Mouse (Mus musculus) lung, postnatal 0 days (tissue): ENCODE measurements at regions not wholly inside any gene's neighbourhood (a gene's known extent, or its start where the extent isn't known, plus 50 kb on each side); places are given as distances from the start of the nearest gene placed in this dataset.

ENCODE experiments used
- ATAC-seq: fragments of 200-750 bp; cut with Nextera tagmentation; 2 replicates; pipeline ENCODE4 v1.8.0; 2017; ENCODE audit warnings: moderate library complexity
- DNase-seq: peaks from one replicate; pipeline ENCODE4 v3.0.0-alpha.2; 2016; ENCODE audit warnings: low spot score
- H3K27ac ChIP-seq: fragments of 300-500 bp; sonication (generic); 2 replicates; pipeline ENCODE4 v1.5.1; 2014; ENCODE audit warnings: antibody characterized with exemption, mild to moderate bottlenecking, low read length, mixed read lengths
- H3K27me3 ChIP-seq: fragments of 300-500 bp; sonication (generic); replicated peaks from 2 replicates; pipeline ENCODE4 v1.6.1; 2014; ENCODE audit warnings: low read length, mixed read lengths; ENCODE audit not compliant: insufficient read depth
- H3K36me3 ChIP-seq: fragments of 300-500 bp; sonication (generic); 2 replicates; pipeline ENCODE4 v1.6.1; 2014; ENCODE audit warnings: low read length, mixed read lengths; ENCODE audit not compliant: insufficient read depth
- H3K4me1 ChIP-seq: fragments of 300-500 bp; sonication (generic); 2 replicates; pipeline ENCODE4 v1.6.1; 2014; ENCODE audit warnings: antibody characterized with exemption, low read depth, low read length, mixed read lengths; ENCODE audit not compliant: insufficient read depth
- H3K4me2 ChIP-seq: fragments of 300-500 bp; sonication (generic); replicated peaks from 2 replicates; pipeline ENCODE4 v1.6.1; 2014; ENCODE audit warnings: low read depth, mild to moderate bottlenecking, low read length, moderate library complexity, mixed read lengths
- H3K4me3 ChIP-seq: fragments of 300-500 bp; sonication (generic); 2 replicates; pipeline ENCODE4 v1.5.1; 2014; ENCODE audit warnings: low read depth, low read length
- H3K9ac ChIP-seq: fragments of 300-500 bp; sonication (generic); replicated peaks from 2 replicates; pipeline ENCODE4 v1.6.1; 2014; ENCODE audit warnings: low read depth, mild to moderate bottlenecking
- H3K9me3 ChIP-seq: fragments of 300-500 bp; sonication (generic); 2 replicates; pipeline ENCODE4 v1.6.1; 2016; ENCODE audit warnings: low read length, mixed read lengths
- CTCF ChIP-seq: IDR thresholded peaks from 2 replicates; pipeline ENCODE4 v1.5.1; 2016; ENCODE audit warnings: antibody characterized with exemption, mild to moderate bottlenecking
- EP300 ChIP-seq: IDR thresholded peaks from 2 replicates; pipeline ENCODE4 v1.6.1; 2016; ENCODE audit warnings: antibody characterized with exemption, mild to moderate bottlenecking, control low read depth
- WGBS: fragments of 180-500 bp; shearing (Covaris S2); extraction: QIAGEN DNeasy Blood & Tissue Kit; methylation state at CpG from one replicate; pipeline ENCODE4 v1.1.7; 2014; 5-methylcytosine and 5-hydroxymethylcytosine counted together

GRCm38 (mm10) chr10:84059646-84060491 lies 337.2 kb downstream of the 1500009L16Rik start:
- Histone ChIP-seq H3K27me3 (no peaks in the 10 kb centered on the region), H3K9me3 (no peaks in the 10 kb centered on the region), H3K36me3 (no peaks in the 10 kb centered on the region), H3K4me3 (no peak overlapping the region), H3K27ac (no peak overlapping the region), H3K4me1 (0 out of 2 replicates have a peak, but pooled peaks cover 7% of the 10 kb centered on the region), H3K9ac (no peak overlapping the region), H3K4me2 (no peak overlapping the region)
- no peak for TF ChIP-seq EP300
- no peak for TF ChIP-seq CTCF
- no peak for ATAC-seq
- WGBS, result 90% methylated on average over 9 of the region's 9 CpGs
- no peak for DNase-seq

GRCm38 (mm10) chr10:84060492-84061218 lies 338.0 kb downstream of the 1500009L16Rik start:
- WGBS, result 5% methylated on average over 7 of the region's 7 CpGs
- H3K36me3 ChIP-seq, result no peaks in the 10 kb centered on the region
- no peak overlapping the region for H3K4me3 ChIP-seq
- DNase-seq, result peak; percentile 87
- H3K4me1 ChIP-seq, result 0 out of 2 replicates have a peak, but pooled peaks cover 7% of the 10 kb centered on the region
- TF ChIP-seq CTCF (0 out of 2 replicates have a peak, but pooled peaks have one; percentile 7), EP300 (peak; percentile 36)
- H3K27ac ChIP-seq, result no peak overlapping the region
- no peak overlapping the region for H3K9ac ChIP-seq
- no peaks in the 10 kb centered on the region for H3K27me3 ChIP-seq
- no peak overlapping the region for H3K4me2 ChIP-seq
- ATAC-seq, result peak; percentile 89
- no peaks in the 10 kb centered on the region for H3K9me3 ChIP-seq

GRCm38 (mm10) chr10:84067052-84067650 lies 344.5 kb downstream of the 1500009L16Rik start:
- H3K27me3 ChIP-seq, result no peaks in the 10 kb centered on the region
- WGBS, result 57% methylated on average over 4 of the region's 4 CpGs
- H3K4me2 ChIP-seq, result no peak overlapping the region
- H3K4me3 ChIP-seq, result no peak overlapping the region
- H3K9me3 ChIP-seq, result no peaks in the 10 kb centered on the region
- no peaks in the 10 kb centered on the region for H3K36me3 ChIP-seq
- DNase-seq (peak; percentile 18), ATAC-seq (no peak)
- H3K9ac ChIP-seq, result no peak overlapping the region
- H3K4me1 ChIP-seq, result no peaks in the 10 kb centered on the region
- TF ChIP-seq EP300 (no peak), CTCF (no peak)
- no peak overlapping the region for H3K27ac ChIP-seq

GRCm38 (mm10) chr10:84069806-84070205 lies 347.1 kb downstream of the 1500009L16Rik start:
- Histone ChIP-seq H3K4me3 (no peak overlapping the region), H3K4me1 (no peaks in the 10 kb centered on the region), H3K9me3 (no peaks in the 10 kb centered on the region), H3K36me3 (no peaks in the 10 kb centered on the region), H3K4me2 (no peak overlapping the region), H3K27ac (no peak overlapping the region), H3K27me3 (no peaks in the 10 kb centered on the region), H3K9ac (no peak overlapping the region)
- WGBS, result 62% methylated on average over 9 of the region's 9 CpGs
- no peak for DNase-seq
- TF ChIP-seq EP300, result no peak
- no peak for TF ChIP-seq CTCF
- ATAC-seq, result no peak

- no peak overlapping the region for H3K27ac ChIP-seq
- H3K4me3 ChIP-seq, result no peak overlapping the region
- no peak for TF ChIP-seq CTCF
- no peak for TF ChIP-seq EP300
- H3K9ac ChIP-seq, result no peak overlapping the region
- no peaks in the 10 kb centered on the region for H3K9me3 ChIP-seq
- DNase-seq, result no peak
- no peak for ATAC-seq
- H3K4me2 ChIP-seq, result no peak overlapping the region
- H3K27me3 ChIP-seq, result no peaks in the 10 kb centered on the region
- no peaks in the 10 kb centered on the region for H3K36me3 ChIP-seq
- H3K4me1 ChIP-seq, result no peaks in the 10 kb centered on the region
- 58% methylated on average over 12 of the region's 12 CpGs for WGBS
Observed at GRCm38 (mm10) chr10:84072866-84073483, 350.3 kb downstream of the 1500009L16Rik start.

GRCm38 (mm10) chr10:84075581-84075980 lies 352.9 kb downstream of the 1500009L16Rik start:
- no peaks in the 10 kb centered on the region for H3K27me3 ChIP-seq
- H3K9me3 ChIP-seq, result no peaks in the 10 kb centered on the region
- WGBS, result 54% methylated on average over 4 of the region's 4 CpGs
- H3K4me3 ChIP-seq, result no peak overlapping the region
- no peak overlapping the region for H3K9ac ChIP-seq
- H3K27ac ChIP-seq, result no peak overlapping the region
- ATAC-seq (no peak), DNase-seq (no peak)
- H3K4me2 ChIP-seq, result no peak overlapping the region
- H3K36me3 ChIP-seq, result no peaks in the 10 kb centered on the region
- no peak for TF ChIP-seq EP300
- no peak for TF ChIP-seq CTCF
- H3K4me1 ChIP-seq, result no peaks in the 10 kb centered on the region
